Comparison of ENCODE assay signal across 16 mouse cellular contexts in genomic region chr5:137000612-137001011, GRCm38 (mm10). TPM values are rescaled to one million over a fixed set of nuclear protein-coding genes. Genes with fewer than 3 reads are reported as not detected.
DNase-seq lines count a peak whose midpoint lies in the region; ATAC-seq and TF ChIP-seq lines count a peak whose summit lies in the region.
"Had no signal": no experiment of that assay in that cellular context is flagged by ENCODE, and none has a peak within 500 bp of the region (broad histone marks: within the 10 kb centered on the region; RNA-seq: fewer than 3 reads in every experiment).

No protein-coding gene starts in this region.

- no peak overlapping the region for H3K27ac ChIP-seq in liver, embryonic 11.5 days (ENCODE audit: low read depth, low read length)
- peak overlapping the region; percentile 58; the same call in 1 of the 2 replicates for H3K27ac ChIP-seq in limb, embryonic 10.5 days
- H3K27ac ChIP-seq: limb, embryonic 12.5 days had no signal

- H3K27me3 ChIP-seq in liver, embryonic 11.5 days (replicated peaks; ENCODE audit: control insufficient read depth, insufficient read depth, low read length): no peaks in the 10 kb centered on the region
- no peaks in the 10 kb centered on the region for H3K27me3 ChIP-seq in limb, embryonic 10.5 days (ENCODE audit: low read depth, poor library complexity, severe bottlenecking)
- H3K27me3 ChIP-seq: limb, embryonic 12.5 days had no signal

- 79% methylated on average over 2 of the region's 2 CpGs for WGBS in liver, embryonic 11.5 days
- 77% methylated on average over 2 of the region's 2 CpGs for WGBS in limb, embryonic 10.5 days
- WGBS in lung, adult 2 months: 84% methylated on average over 2 of the region's 2 CpGs

- no peaks in the 10 kb centered on the region for H3K36me3 ChIP-seq in liver, embryonic 11.5 days (ENCODE audit: control insufficient read depth, insufficient read depth, low read length)
- peaks cover 8% of the 10 kb centered on the region for H3K36me3 ChIP-seq in limb, embryonic 10.5 days

- no peaks in the 10 kb centered on the region for H3K9me3 ChIP-seq in liver, embryonic 11.5 days (ENCODE audit: control insufficient read depth, low read length)
- no peaks in the 10 kb centered on the region for H3K9me3 ChIP-seq in limb, embryonic 10.5 days (replicated peaks)
- H3K9me3 ChIP-seq: limb, embryonic 12.5 days had no signal

- peaks cover 15% of the 10 kb centered on the region for H3K4me1 ChIP-seq in liver, embryonic 11.5 days (replicated peaks; ENCODE audit: control insufficient read depth, insufficient read depth, low read length)
- H3K4me1 ChIP-seq in limb, embryonic 10.5 days: peaks cover 4% of the 10 kb centered on the region
- no peaks in the 10 kb centered on the region for H3K4me1 ChIP-seq in lung, adult 2 months (ENCODE audit: control insufficient read depth, insufficient read depth, low read length)

- no peak overlapping the region for H3K9ac ChIP-seq in liver, embryonic 11.5 days (ENCODE audit: low read depth, low read length)
- H3K9ac ChIP-seq: limb, embryonic 12.5 days had no signal

- no peak for ATAC-seq in liver, embryonic 11.5 days (replicated peaks; ENCODE audit: low FRiP score)

- H3K4me2 ChIP-seq in liver, embryonic 11.5 days: peak overlapping the region; percentile 18; the same call in 1 of the 2 replicates
- H3K4me2 ChIP-seq: limb, embryonic 12.5 days had no signal

- DNase-seq in embryo, embryonic 11 days: peak; percentile 20
- no peak for DNase-seq in embryo, embryonic 9.5 days (ENCODE audit: extremely low spot score)
- peak; percentile 46 for DNase-seq in liver, embryonic 11.5 days (ENCODE audit: low spot score)
- no peak for DNase-seq in liver
- DNase-seq in ES-CJ7 (ENCODE audit: low read depth, low spot score): peak; percentile 72
- DNase-seq in limb, embryonic 10.5 days (ENCODE audit: low spot score): peak; percentile 57
- no peak for DNase-seq in lung, adult 2 months
- DNase-seq in thymus, postnatal 0 days (ENCODE audit: low spot score): no peak
- DNase-seq: adrenal gland, adult 8-10 months; cerebellum, postnatal 10 days; heart, adult 18-20 months; heart, postnatal 14 days; kidney, adult 18-20 months; right cerebral cortex, postnatal 25 days; thymus, adult 2 months had no signal

- TF ChIP-seq POLR2A in lung, adult 2 months (IDR thresholded peaks at IDR 0.05; ENCODE audit: borderline replicate concordance, extremely low read depth, low read depth, low read length): no peak

- no peak for TF ChIP-seq CTCF in lung, adult 2 months (IDR thresholded peaks at IDR 0.05; ENCODE audit: insufficient read depth, low read length)

- H3K4me3 ChIP-seq in liver, embryonic 11.5 days (ENCODE audit: low read depth, low read length): no peak overlapping the region
- no peak overlapping the region for H3K4me3 ChIP-seq in limb, embryonic 10.5 days
- H3K4me3 ChIP-seq in lung, adult 2 months (replicated peaks; ENCODE audit: extremely low read depth, low read depth, low read length): no peak overlapping the region
- H3K4me3 ChIP-seq: limb, embryonic 12.5 days had no signal

RNA-seq across cellular contexts. Expression of gene Znhit1, which starts 12.8 kb away (rescaled TPM):
- polyA plus RNA-seq in liver, embryonic 11.5 days (2014; fragmentation: Nextera tagmentation; extraction: Ambion mirVana): 93.8 and 97.2 TPM in 2 replicates
- 116 and 119 TPM in 2 replicates for polyA plus RNA-seq in limb, embryonic 10.5 days (2016; fragmentation: Nextera tagmentation; extraction: Ambion mirVana)
- 70.3 and 82.0 TPM in 2 replicates for polyA plus RNA-seq in lung, adult 2 months (2012; rRNA removed)
- 66.8 and 72.3 TPM in 2 replicates for polyA plus RNA-seq in thymus, postnatal 0 days (2015; fragmentation: Nextera tagmentation; extraction: Ambion mirVana)

RNA-seq across cellular contexts. Expression of gene Plod3, which starts 13.8 kb away (rescaled TPM):
- 28.7 and 29.2 TPM in 2 replicates for polyA plus RNA-seq in liver, embryonic 11.5 days (2014; fragmentation: Nextera tagmentation; extraction: Ambion mirVana)
- 39.4 and 40.8 TPM in 2 replicates for polyA plus RNA-seq in limb, embryonic 10.5 days (2016; fragmentation: Nextera tagmentation; extraction: Ambion mirVana)
- 84.8 and 85.6 TPM in 2 replicates for polyA plus RNA-seq in lung, adult 2 months (2012; rRNA removed)
- 9.4 and 9.9 TPM in 2 replicates for polyA plus RNA-seq in thymus, postnatal 0 days (2015; fragmentation: Nextera tagmentation; extraction: Ambion mirVana)

RNA-seq across cellular contexts. Expression of gene Vgf, which starts 25.6 kb away (rescaled TPM):
- polyA plus RNA-seq in liver, embryonic 11.5 days (2014; fragmentation: Nextera tagmentation; extraction: Ambion mirVana): 0.07 TPM in 1 of 2 replicates, not detected in the other
- polyA plus RNA-seq in limb, embryonic 10.5 days (2016; fragmentation: Nextera tagmentation; extraction: Ambion mirVana): 0.16 TPM in 1 of 2 replicates, not detected in the other
- polyA plus RNA-seq in lung, adult 2 months (2012; rRNA removed): 0.03 TPM in 1 of 2 replicates, not detected in the other
- polyA plus RNA-seq in thymus, postnatal 0 days (2015; fragmentation: Nextera tagmentation; extraction: Ambion mirVana): 0.18 and 0.24 TPM in 2 replicates

RNA-seq across cellular contexts. Expression of gene Cldn15, which starts 34.2 kb away (rescaled TPM):
- 2.5 and 2.8 TPM in 2 replicates for polyA plus RNA-seq in liver, embryonic 11.5 days (2014; fragmentation: Nextera tagmentation; extraction: Ambion mirVana)
- 0.13 and 0.39 TPM in 2 replicates for polyA plus RNA-seq in limb, embryonic 10.5 days (2016; fragmentation: Nextera tagmentation; extraction: Ambion mirVana)
- polyA plus RNA-seq in lung, adult 2 months (2012; rRNA removed): 20.6 and 27.6 TPM in 2 replicates
- polyA plus RNA-seq in thymus, postnatal 0 days (2015; fragmentation: Nextera tagmentation; extraction: Ambion mirVana): 1.2 and 2.2 TPM in 2 replicates

RNA-seq across cellular contexts. Expression of gene Ap1s1, which starts 45.3 kb away (rescaled TPM):
- polyA plus RNA-seq in liver, embryonic 11.5 days (2014; fragmentation: Nextera tagmentation; extraction: Ambion mirVana): 163 and 175 TPM in 2 replicates
- 155 and 170 TPM in 2 replicates for polyA plus RNA-seq in limb, embryonic 10.5 days (2016; fragmentation: Nextera tagmentation; extraction: Ambion mirVana)
- 29.0 and 32.0 TPM in 2 replicates for polyA plus RNA-seq in lung, adult 2 months (2012; rRNA removed)
- polyA plus RNA-seq in thymus, postnatal 0 days (2015; fragmentation: Nextera tagmentation; extraction: Ambion mirVana): 135 and 145 TPM in 2 replicates

Comparison
In these comparisons a context has a peak if more than half of its experiments do, and no peak if none do; other contexts are left out.
1. DNase-seq: peak in embryo, embryonic 11 days (single experiment), liver, embryonic 11.5 days (single experiment), ES-CJ7 (single experiment) and limb, embryonic 10.5 days (single experiment); none in embryo, embryonic 9.5 days (single experiment), liver (single experiment), lung, adult 2 months (single experiment) and thymus, postnatal 0 days (single experiment).